Mouse (Mus musculus): Measurements from ENCODE around the gene St6galnac4. TPM values are rescaled to one million over a fixed set of nuclear protein-coding genes. Genes with fewer than 3 reads are reported as not detected.
A peak's percentile ranks its signal among the peaks of the same experiment; 100 is the strongest.

The St6galnac4 gene
- polyA plus RNA-seq, 1 experiment, result 18.9 TPM

GRCm38 (mm10) chr2:32547380-32547779 lies 39.5 kb upstream of the St6galnac4 start:
- TF ChIP-seq GATA1 (IDR thresholded peaks at IDR 0.05; ENCODE audit: borderline replicate concordance, low read length) (no peak), FLI1 (IDR thresholded peaks at IDR 0.05; ENCODE audit: low read length) (no peak)
- 0 out of 2 replicates have a peak, but pooled peaks cover 2% of the 10 kb centered on the region for H3K9me3 ChIP-seq
- peaks cover 18% of the 10 kb centered on the region for H3K4me1 ChIP-seq
- no peaks in the 10 kb centered on the region for H3K36me3 ChIP-seq (replicated peaks; ENCODE audit: low read length)
- peaks cover 67% of the 10 kb centered on the region for H3K27me3 ChIP-seq (replicated peaks)
- no peak overlapping the region for H3K4me3 ChIP-seq (replicated peaks)

DNA sequence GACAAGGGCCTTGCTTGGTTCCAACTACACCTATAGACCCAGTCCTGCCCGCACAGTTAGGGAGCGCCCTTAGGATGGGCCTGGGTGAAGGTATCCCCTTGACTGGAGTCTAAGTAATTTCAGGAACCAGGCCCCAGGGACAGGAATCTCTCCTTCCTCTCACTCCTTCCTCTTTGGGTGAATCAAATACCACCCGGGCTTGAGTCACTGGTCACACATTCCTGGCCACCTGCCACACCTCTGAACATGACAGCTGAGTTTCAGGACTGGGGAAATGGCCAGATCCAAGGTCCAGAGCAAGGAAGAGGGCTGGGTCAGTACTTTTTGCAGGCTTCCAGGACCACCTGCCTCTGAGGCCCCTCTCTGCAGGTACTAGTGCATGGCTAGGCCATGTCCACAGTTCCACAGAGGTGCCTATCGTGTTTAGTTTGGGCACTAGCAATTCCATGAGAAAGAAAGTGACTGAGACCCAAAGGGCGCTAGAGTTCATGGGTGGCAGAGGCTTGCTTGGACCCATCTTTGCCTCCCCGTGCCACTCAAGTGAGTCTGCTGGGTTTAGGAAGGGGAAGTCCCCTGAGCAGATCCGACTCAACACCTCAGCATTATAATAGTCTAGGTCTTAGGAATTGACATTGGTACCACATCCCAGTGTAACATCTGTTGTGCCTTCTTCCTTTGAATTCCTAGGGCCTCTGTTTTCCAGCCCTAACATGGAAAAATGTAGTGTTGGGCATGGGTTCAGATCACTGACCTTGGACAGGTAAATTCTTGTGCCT lies 38.7 kb upstream of the St6galnac4 start:
- H3K27me3 ChIP-seq (replicated peaks), result peaks cover 61% of the 10 kb centered on the region
- H3K4me3 ChIP-seq (replicated peaks), result no peak overlapping the region
- 0 out of 2 replicates have a peak, but pooled peaks cover 2% of the 10 kb centered on the region for H3K9me3 ChIP-seq
- TF ChIP-seq GATA1 (IDR thresholded peaks at IDR 0.05; ENCODE audit: borderline replicate concordance, low read length) (no peak), FLI1 (IDR thresholded peaks at IDR 0.05; ENCODE audit: low read length) (no peak)
- H3K4me1 ChIP-seq, result peaks cover 16% of the 10 kb centered on the region
- no peaks in the 10 kb centered on the region for H3K36me3 ChIP-seq (replicated peaks; ENCODE audit: low read length)

DNA sequence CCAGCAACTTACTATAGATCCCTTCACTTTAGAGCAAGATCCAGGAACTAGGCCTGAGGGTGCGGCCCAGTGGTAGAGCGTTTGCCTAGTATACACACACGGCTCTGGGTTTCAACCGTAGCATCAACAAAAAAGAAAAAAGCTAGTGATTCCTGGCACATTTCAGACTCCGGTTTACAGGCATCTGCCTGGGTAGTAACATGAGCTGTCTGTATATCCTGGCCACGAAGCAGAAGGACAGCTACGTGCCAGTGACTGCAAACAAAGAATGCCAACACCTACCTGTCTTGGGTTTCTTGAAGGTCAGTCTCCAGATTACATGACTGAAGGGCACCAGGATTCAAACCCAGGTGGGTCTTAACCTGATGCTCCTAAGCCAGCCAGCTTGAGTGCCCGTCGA lies 37.7 kb upstream of the St6galnac4 start:
- Histone ChIP-seq H3K9me3 (0 out of 2 replicates have a peak, but pooled peaks cover 1% of the 10 kb centered on the region), H3K36me3 (replicated peaks; ENCODE audit: low read length) (no peaks in the 10 kb centered on the region), H3K4me3 (replicated peaks) (no peak overlapping the region), H3K27me3 (replicated peaks) (peaks cover 57% of the 10 kb centered on the region), H3K4me1 (peaks cover 25% of the 10 kb centered on the region)
- no peak for TF ChIP-seq FLI1 (IDR thresholded peaks at IDR 0.05; ENCODE audit: low read length)
- TF ChIP-seq GATA1 (IDR thresholded peaks at IDR 0.05; ENCODE audit: borderline replicate concordance, low read length), result no peak

DNA sequence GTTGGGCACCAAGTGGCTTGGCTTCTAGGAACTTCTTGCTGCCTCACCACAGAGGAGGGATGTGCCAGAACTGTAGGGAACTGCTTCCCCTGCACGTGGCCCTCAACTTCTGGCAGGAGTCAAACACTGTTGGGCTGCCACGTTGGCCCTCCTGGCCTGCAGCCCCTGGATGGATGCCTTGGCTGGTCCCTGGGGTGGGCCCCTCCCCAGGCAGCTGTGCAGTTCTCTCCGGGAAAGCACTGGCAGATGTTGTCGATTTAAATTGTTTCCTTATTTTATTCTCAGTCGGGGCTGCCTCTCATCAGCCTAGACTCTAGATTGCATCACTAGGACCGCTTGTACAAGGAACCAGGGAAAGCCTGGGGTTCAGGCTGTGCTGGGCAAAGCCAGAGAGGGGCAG lies 37.1 kb upstream of the St6galnac4 start:
- Histone ChIP-seq H3K4me3 (replicated peaks) (no peak overlapping the region), H3K36me3 (replicated peaks; ENCODE audit: low read length) (no peaks in the 10 kb centered on the region), H3K27me3 (replicated peaks) (peaks cover 53% of the 10 kb centered on the region), H3K9me3 (no peaks in the 10 kb centered on the region), H3K4me1 (peaks cover 30% of the 10 kb centered on the region)
- TF ChIP-seq FLI1 (IDR thresholded peaks at IDR 0.05; ENCODE audit: low read length) (no peak), GATA1 (IDR thresholded peaks at IDR 0.05; ENCODE audit: borderline replicate concordance, low read length) (no peak)

DNA sequence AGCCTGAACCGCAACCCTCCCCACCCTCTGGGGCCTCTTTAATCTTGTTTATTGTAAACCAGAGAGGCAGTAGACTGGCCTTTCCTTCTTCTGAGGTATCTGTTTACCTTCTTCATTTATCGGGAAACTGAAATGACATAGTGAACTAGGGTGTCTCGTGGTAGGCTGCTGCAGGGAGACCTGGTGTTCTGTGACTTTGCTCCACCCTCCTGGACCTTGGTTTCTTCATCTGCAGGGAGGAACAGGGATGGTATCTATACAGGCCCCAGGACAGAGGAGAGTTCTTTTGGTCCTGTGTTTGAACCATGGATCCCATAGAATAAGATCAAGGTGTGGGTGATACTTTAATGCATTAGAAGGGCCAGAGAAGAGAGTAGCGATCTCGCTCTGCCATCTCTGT lies 35.7 kb upstream of the St6galnac4 start:
- Histone ChIP-seq H3K4me3 (replicated peaks) (no peak overlapping the region), H3K9me3 (no peaks in the 10 kb centered on the region), H3K36me3 (replicated peaks; ENCODE audit: low read length) (no peaks in the 10 kb centered on the region), H3K4me1 (peaks cover 42% of the 10 kb centered on the region), H3K27me3 (replicated peaks) (peaks cover 45% of the 10 kb centered on the region)
- TF ChIP-seq GATA1 (IDR thresholded peaks at IDR 0.05; ENCODE audit: borderline replicate concordance, low read length) (no peak), FLI1 (IDR thresholded peaks at IDR 0.05; ENCODE audit: low read length) (no peak)

GRCm38 (mm10) chr2:32553592-32554148 lies 33.2 kb upstream of the St6galnac4 start:
- Histone ChIP-seq H3K36me3 (replicated peaks; ENCODE audit: low read length) (no peaks in the 10 kb centered on the region), H3K27me3 (replicated peaks) (peaks cover 42% of the 10 kb centered on the region), H3K4me3 (replicated peaks) (peak overlapping the region; percentile 77), H3K4me1 (peaks cover 45% of the 10 kb centered on the region), H3K9me3 (no peaks in the 10 kb centered on the region)
- TF ChIP-seq FLI1 (IDR thresholded peaks at IDR 0.05; ENCODE audit: low read length), result no peak
- no peak for TF ChIP-seq GATA1 (IDR thresholded peaks at IDR 0.05; ENCODE audit: borderline replicate concordance, low read length)

- no peak overlapping the region for H3K4me3 ChIP-seq (replicated peaks)
- TF ChIP-seq GATA1 (IDR thresholded peaks at IDR 0.05; ENCODE audit: borderline replicate concordance, low read length), result no peak
- TF ChIP-seq FLI1 (IDR thresholded peaks at IDR 0.05; ENCODE audit: low read length), result no peak
- peaks cover 36% of the 10 kb centered on the region for H3K4me1 ChIP-seq
- no peaks in the 10 kb centered on the region for H3K9me3 ChIP-seq
- no peaks in the 10 kb centered on the region for H3K36me3 ChIP-seq (replicated peaks; ENCODE audit: low read length)
- H3K27me3 ChIP-seq (replicated peaks), result peaks cover 40% of the 10 kb centered on the region
Observed at GRCm38 (mm10) chr2:32555484-32555883, 31.4 kb upstream of the St6galnac4 start.

GRCm38 (mm10) chr2:32556019-32556418 lies 30.9 kb upstream of the St6galnac4 start:
- no peaks in the 10 kb centered on the region for H3K36me3 ChIP-seq (replicated peaks; ENCODE audit: low read length)
- H3K27me3 ChIP-seq (replicated peaks), result peaks cover 39% of the 10 kb centered on the region
- H3K4me1 ChIP-seq, result peaks cover 36% of the 10 kb centered on the region
- no peak overlapping the region for H3K4me3 ChIP-seq (replicated peaks)
- TF ChIP-seq FLI1 (IDR thresholded peaks at IDR 0.05; ENCODE audit: low read length) (no peak), GATA1 (IDR thresholded peaks at IDR 0.05; ENCODE audit: borderline replicate concordance, low read length) (no peak)
- no peaks in the 10 kb centered on the region for H3K9me3 ChIP-seq

DNA sequence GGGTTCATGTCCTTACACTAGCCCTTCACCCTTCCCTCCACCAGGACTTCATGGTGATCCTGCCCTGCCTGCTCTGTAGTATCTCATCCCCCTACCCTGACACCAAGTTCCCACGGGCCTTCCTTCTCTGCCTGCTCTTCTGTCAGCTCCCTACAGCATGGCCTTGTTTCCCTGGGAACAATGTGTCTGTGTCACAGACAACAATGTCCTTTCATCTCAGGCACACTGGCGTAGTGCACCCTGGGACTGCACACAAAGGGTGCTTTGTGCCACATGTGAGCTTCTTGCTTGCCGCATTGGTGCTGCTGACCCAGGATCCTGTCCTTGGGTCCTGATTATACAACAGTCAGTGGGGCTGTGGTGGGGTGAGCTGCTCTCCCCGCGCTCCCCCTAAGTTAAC lies 27.3 kb upstream of the St6galnac4 start:
- H3K4me1 ChIP-seq, result peaks cover 22% of the 10 kb centered on the region
- no peaks in the 10 kb centered on the region for H3K9me3 ChIP-seq
- H3K27me3 ChIP-seq (replicated peaks), result peaks cover 46% of the 10 kb centered on the region
- H3K36me3 ChIP-seq (replicated peaks; ENCODE audit: low read length), result no peaks in the 10 kb centered on the region
- TF ChIP-seq FLI1 (IDR thresholded peaks at IDR 0.05; ENCODE audit: low read length), result no peak
- TF ChIP-seq GATA1 (IDR thresholded peaks at IDR 0.05; ENCODE audit: borderline replicate concordance, low read length), result no peak
- peak overlapping the region; percentile 4 for H3K4me3 ChIP-seq (replicated peaks)

- TF ChIP-seq GATA1 (IDR thresholded peaks at IDR 0.05; ENCODE audit: borderline replicate concordance, low read length), result no peak
- TF ChIP-seq FLI1 (IDR thresholded peaks at IDR 0.05; ENCODE audit: low read length), result no peak
- Histone ChIP-seq H3K4me3 (replicated peaks) (no peak overlapping the region), H3K36me3 (replicated peaks; ENCODE audit: low read length) (no peaks in the 10 kb centered on the region), H3K9me3 (no peaks in the 10 kb centered on the region), H3K27me3 (replicated peaks) (peaks cover 35% of the 10 kb centered on the region), H3K4me1 (peaks cover 30% of the 10 kb centered on the region)
Observed at GRCm38 (mm10) chr2:32566536-32567063, 20.3 kb upstream of the St6galnac4 start.

Measured in megakaryocyte, embryonic 14.5 days (primary cell).